Mouse (Mus musculus) liver, embryonic 16.5 days (tissue): ENCODE data around the gene Ano8. TPM values are rescaled to one million over a fixed set of nuclear protein-coding genes. Genes with fewer than 3 reads are reported as not detected.

ENCODE experiments used
- ATAC-seq: fragments of 200-750 bp; cut with Nextera tagmentation; 2 replicates; pipeline ENCODE4 v1.8.0; 2017; ENCODE audit warnings: low read depth, mild to moderate bottlenecking, moderate number of reproducible peaks, moderate library complexity
- H3K27ac ChIP-seq: fragments of 300-500 bp; sonication (generic); 2 replicates; pipeline ENCODE4 v1.5.1; 2014; ENCODE audit warnings: mild to moderate bottlenecking, low read length
- H3K27me3 ChIP-seq: fragments of 300-500 bp; sonication (generic); 2 replicates; pipeline ENCODE4 v1.6.1; 2014; ENCODE audit warnings: low read depth, low read length, mixed read lengths; ENCODE audit not compliant: control insufficient read depth, insufficient read depth
- H3K36me3 ChIP-seq: fragments of 300-500 bp; sonication (generic); 2 replicates; pipeline ENCODE4 v1.6.1; 2014; ENCODE audit warnings: mild to moderate bottlenecking; ENCODE audit not compliant: control insufficient read depth, insufficient read depth
- H3K4me1 ChIP-seq: fragments of 300-500 bp; sonication (generic); 2 replicates; pipeline ENCODE4 v1.6.1; 2014; ENCODE audit warnings: low read depth, low read length, mixed read lengths; ENCODE audit not compliant: control insufficient read depth
- H3K4me2 ChIP-seq: fragments of 300-500 bp; sonication (generic); 2 replicates; pipeline ENCODE4 v1.6.1; 2014; ENCODE audit warnings: low read depth, low read length, mixed read lengths
- H3K4me3 ChIP-seq: fragments of 300-500 bp; sonication (generic); 2 replicates; pipeline ENCODE4 v1.5.1; 2014; ENCODE audit warnings: low read depth, mild to moderate bottlenecking, low read length
- H3K9ac ChIP-seq: fragments of 300-500 bp; sonication (generic); 2 replicates; pipeline ENCODE4 v1.6.1; 2014; ENCODE audit warnings: low read depth, low read length
- H3K9me3 ChIP-seq: fragments of 300-500 bp; sonication (generic); replicated peaks from 2 replicates; pipeline ENCODE4 v1.6.1; 2016; ENCODE audit warnings: low read length; ENCODE audit not compliant: control insufficient read depth
- WGBS: fragments of 180-500 bp; shearing (Covaris S2); extraction: QIAGEN DNeasy Blood & Tissue Kit; methylation state at CpG from one replicate; pipeline ENCODE4 v1.1.7; 2014; ENCODE audit not compliant: insufficient replicate concordance; 5-methylcytosine and 5-hydroxymethylcytosine counted together
- polyA plus RNA-seq: library from polyadenylated mRNA; unstranded; fragments of >200 nt; fragmentation: Nextera tagmentation; extraction: Ambion mirVana; gene quantifications from 2 replicates; pipeline ENCODE4 v1.2.1, GENCODE M21; 2015

Gene Ano8
- polyA plus RNA-seq, 1 experiment from 2014 or later = 0.14 TPM

DNA sequence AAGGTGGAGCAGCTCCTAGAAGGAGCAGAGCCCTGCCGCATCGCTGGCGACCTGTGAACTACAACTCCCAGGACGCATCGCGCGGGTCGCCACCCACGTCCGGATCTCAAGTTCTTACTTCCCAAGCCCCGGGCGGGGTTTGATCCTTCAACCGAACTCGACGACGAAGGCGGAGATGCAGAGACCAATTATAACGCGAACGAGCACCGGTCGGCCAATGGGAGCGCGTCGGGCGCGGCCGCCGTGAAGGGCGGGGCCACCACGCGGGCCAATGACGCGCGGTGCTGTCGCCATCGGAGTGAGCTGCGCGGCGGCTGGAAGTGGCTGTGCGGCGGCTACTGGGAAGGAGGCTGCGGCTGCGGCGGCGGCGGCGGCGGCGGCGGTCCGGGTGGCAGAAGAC, 16.8 kb downstream of the Ano8 start, which contains the start of gene Dda1:
Gene Dda1 (plus strand): TSS at position 284 of the 400 bp plus-strand sequence.
- Histone ChIP-seq H3K4me3 (peak within 1 kb of the TSS; percentile 93), H3K27me3 (no peaks in the 10 kb centered on the region), H3K36me3 (peaks cover 3% of the 10 kb centered on the region), H3K27ac (peak within 1 kb of the TSS; percentile 70), H3K4me1 (peaks cover 33% of the 10 kb centered on the region), H3K9me3 (no peaks in the 10 kb centered on the region), H3K9ac (peak within 1 kb of the TSS; percentile 91), H3K4me2 (peak within 1 kb of the TSS; percentile 97)
- peak; percentile 86 for ATAC-seq
- whole genome bisulfite sequencing = 0% methylated on average over 50 of the region's 52 CpGs

DNA sequence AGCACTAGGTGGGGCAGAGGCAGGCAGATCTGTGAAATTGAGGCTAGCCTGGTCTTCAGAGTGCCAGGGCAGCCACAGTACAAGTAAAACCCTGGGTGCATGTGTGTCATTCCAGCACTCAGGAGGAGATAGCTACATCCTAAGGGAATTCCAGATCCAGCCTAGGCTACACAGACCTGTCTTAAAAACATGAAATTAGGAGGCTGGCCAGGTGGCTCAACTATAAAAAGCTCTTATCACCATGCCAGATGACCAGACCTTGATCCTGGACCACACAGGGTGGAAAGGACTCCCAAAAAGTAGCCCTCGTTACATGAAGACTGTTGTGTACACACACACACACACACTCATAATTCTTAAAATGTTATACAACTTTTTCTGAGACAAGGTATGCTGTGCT, 17.8 kb downstream of the Ano8 start:
- 70% methylated on average over 1 of the region's 1 CpGs for WGBS
- no peak overlapping the region for H3K9ac ChIP-seq

DNA sequence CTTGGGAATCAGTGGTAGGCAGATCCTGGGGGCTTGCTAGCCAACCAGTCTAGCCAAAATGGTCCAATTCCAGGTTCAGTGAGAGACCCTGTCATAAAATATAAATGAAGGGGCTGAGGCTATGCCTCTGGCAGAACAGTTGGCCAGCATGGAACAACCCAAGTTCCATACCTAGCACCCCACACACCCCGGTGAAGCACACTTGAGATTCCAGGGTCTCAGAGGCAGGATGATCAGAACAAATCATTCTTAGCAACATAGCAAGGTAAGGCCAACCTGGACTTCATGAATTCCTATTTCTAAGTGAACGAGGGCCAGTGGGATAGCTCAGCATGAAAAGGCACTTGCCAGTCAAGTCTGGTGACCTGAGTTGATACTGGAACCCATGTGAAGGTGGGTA, 18.6 kb downstream of the Ano8 start:
- Histone ChIP-seq H3K4me3 (no peak overlapping the region), H3K27me3 (no peaks in the 10 kb centered on the region), H3K4me1 (peaks cover 43% of the 10 kb centered on the region), H3K36me3 (peaks cover 3% of the 10 kb centered on the region), H3K27ac (no peak overlapping the region), H3K4me2 (no peak overlapping the region), H3K9ac (no peak overlapping the region), H3K9me3 (no peaks in the 10 kb centered on the region)
- no peak for ATAC-seq
- 87% methylated on average over 2 of the region's 2 CpGs for WGBS

More for the DNA sequence above, 17.8 kb downstream of the Ano8 start:
- Histone ChIP-seq H3K36me3 (peaks cover 3% of the 10 kb centered on the region), H3K4me2 (no peak overlapping the region), H3K4me3 (no peak overlapping the region), H3K27ac (no peak overlapping the region), H3K9me3 (no peaks in the 10 kb centered on the region), H3K27me3 (no peaks in the 10 kb centered on the region), H3K4me1 (peaks cover 37% of the 10 kb centered on the region)
- ATAC-seq = no peak

DNA sequence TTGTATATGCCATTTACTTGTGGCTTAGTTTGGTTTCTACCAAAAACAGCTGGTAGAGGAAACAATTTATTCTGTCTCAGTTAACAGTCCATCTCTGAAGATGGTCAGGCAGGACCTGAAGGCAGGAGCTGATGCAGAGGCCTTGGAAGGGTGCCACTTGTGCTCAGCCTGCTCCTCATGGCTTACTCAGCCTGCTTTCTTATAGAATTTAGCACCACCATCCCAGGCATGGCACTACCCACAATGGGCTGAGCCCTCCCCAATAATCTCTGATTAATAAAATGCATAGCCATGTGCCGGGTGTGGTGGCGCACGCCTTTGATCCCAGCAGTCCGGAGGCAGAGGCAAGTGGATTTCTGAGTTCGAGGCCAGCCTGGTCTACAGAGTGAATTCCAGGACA, 19.6 kb downstream of the Ano8 start:
- Histone ChIP-seq H3K4me2 (no peak overlapping the region), H3K4me1 (peaks cover 43% of the 10 kb centered on the region)

DNA sequence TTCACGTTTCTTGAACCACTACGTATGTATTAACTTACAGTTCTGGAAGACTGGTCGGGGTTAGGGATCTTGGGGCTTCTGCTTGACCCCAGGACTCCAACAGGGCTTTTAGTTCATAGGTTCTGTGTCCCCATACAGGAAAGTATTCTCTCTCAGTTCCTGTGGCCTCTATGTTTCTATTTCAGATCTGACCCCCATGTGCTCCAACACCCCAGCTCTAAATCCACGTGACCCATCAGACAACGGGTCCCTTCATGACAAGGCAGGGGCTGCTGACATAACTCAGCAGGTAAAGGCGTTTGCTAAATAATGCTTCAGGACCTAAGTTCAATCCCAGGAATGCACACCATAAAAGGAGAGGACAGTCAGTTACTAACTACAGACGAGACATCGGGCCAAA, 20.0 kb downstream of the Ano8 start:
- H3K27ac ChIP-seq = no peak overlapping the region; the same call in 1 of the 2 replicates
- no peak for ATAC-seq
- H3K9me3 ChIP-seq = no peaks in the 10 kb centered on the region
- WGBS = 69% methylated on average over 8 of the region's 8 CpGs
- H3K4me3 ChIP-seq = peak overlapping the region; percentile 90
- H3K36me3 ChIP-seq = no peaks in the 10 kb centered on the region; the same call in 1 of the 2 replicates
- peak overlapping the region; percentile 87 for H3K9ac ChIP-seq
- H3K27me3 ChIP-seq = no peaks in the 10 kb centered on the region
- peaks cover 41% of the 10 kb centered on the region for H3K4me1 ChIP-seq
- peak overlapping the region; percentile 96 for H3K4me2 ChIP-seq

More for the DNA sequence above, 19.6 kb downstream of the Ano8 start:
- Histone ChIP-seq H3K36me3 (no peaks in the 10 kb centered on the region; the same call in 1 of the 2 replicates), H3K4me3 (no peak overlapping the region), H3K9ac (no peak overlapping the region), H3K27ac (no peak overlapping the region), H3K27me3 (no peaks in the 10 kb centered on the region), H3K9me3 (no peaks in the 10 kb centered on the region)
- no peak for ATAC-seq
- 84% methylated on average over 5 of the region's 5 CpGs for WGBS

DNA sequence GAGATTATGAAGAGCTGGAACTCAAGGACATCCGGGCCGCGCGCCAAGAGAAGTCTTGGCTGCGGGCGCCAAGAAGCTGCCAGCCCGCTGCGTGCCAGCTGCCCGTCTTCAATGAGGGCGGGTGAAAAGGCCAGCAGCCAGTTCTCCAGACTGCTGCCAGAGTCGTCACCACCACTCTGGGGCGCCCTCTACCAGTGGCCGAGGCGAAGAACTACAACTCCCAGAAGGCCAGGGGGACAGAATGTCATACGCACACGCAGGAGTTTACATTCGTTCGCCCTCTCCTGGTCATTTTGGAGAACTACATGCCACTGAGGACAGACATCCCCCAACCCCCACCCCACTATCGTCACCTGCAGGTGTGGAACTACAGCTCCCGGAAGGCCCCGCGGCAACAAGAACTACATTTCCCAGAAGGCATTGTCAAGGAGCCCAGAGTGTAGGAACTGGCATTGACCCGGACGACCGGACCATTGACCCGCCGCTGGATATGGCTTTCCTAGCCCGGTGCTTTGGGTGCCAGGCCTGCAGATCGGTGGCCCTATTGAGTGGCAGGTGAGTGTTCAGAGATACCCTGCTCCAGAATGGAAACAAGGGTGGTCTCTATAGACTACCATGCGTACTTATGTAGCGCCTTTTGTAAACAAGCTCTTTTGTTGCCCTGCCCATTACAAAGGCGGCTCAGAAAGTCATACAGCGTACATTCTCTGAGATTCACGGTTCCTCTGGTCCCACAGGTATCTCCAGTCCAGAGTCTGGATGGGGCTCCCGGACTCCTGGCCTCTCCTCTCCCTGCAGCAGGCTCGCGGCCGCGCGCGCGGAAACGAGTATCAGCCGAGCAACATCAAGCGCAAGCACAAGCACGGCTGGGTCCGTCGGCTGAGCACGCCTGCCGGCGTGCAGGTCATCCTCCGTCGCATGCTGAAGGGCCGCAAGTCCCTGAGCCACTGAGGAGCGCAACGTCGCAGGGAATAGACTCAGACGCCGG, 21.0 kb downstream of the Ano8 start, which contains the start of gene Mrpl34:
Gene Mrpl34 (plus strand): TSS at position 447 of the 988 bp plus-strand sequence.
- Histone ChIP-seq H3K9me3 (no peaks in the 10 kb centered on the region), H3K4me2 (peak within 1 kb of the TSS; percentile 98), H3K4me3 (peak within 1 kb of the TSS; percentile 90), H3K36me3 (no peaks in the 10 kb centered on the region; the same call in 1 of the 2 replicates), H3K27me3 (no peaks in the 10 kb centered on the region), H3K27ac (peak within 1 kb of the TSS; percentile 81), H3K9ac (peak within 1 kb of the TSS; percentile 87), H3K4me1 (peaks cover 32% of the 10 kb centered on the region)
- WGBS = under 1% methylated on average over 59 of the region's 59 CpGs
- ATAC-seq = peak; percentile 75

DNA sequence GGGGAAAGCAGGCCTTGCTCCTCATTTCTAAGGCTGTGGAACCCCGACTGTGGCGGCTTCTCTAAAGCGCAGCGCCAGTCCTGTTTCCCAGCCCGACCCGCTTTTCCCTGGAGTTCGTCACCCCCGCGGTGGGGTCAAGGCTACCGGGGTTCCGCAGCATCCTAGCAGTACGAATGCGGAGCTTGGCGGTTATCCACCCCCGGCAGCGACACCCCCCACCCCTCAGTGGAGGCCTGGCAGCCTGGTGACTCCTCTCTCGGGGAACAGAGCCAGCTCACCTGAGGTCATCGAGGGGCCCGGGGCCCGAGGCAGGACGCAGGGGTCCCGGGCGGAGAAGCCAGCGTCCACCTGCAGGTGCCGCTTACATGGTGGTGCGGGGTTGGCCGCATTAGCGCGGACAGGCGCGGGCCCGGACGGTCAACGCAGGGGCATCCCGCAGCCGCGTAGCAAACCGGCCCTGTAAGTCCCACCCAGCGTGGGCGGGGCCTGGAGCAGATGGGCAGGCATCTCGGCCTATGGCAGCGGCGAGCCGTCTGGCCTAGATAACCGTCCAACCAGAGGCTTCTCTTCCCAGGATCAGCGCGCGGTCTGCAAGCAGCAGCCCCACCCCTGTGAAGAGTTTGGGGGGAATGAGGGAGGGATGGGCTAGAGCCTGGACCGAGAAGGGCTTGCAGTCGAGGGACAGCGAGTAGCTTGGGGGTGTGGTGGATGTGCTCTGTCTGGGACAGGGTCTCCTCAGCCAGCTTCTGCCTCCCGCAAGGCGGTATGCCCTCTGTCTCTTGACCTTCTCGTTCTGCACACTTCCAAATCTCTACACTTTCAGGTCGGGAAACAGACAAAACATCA, 22.4 kb downstream of the Ano8 start, which contains the start of gene Abhd8:
Gene Abhd8 (minus strand): TSS at position 468 of the 846 bp plus-strand sequence.
- H3K9ac ChIP-seq = peak within 1 kb of the TSS; percentile 91
- WGBS = under 1% methylated on average over 54 of the region's 55 CpGs
- H3K36me3 ChIP-seq = no peaks in the 10 kb centered on the region; the same call in 1 of the 2 replicates

DNA sequence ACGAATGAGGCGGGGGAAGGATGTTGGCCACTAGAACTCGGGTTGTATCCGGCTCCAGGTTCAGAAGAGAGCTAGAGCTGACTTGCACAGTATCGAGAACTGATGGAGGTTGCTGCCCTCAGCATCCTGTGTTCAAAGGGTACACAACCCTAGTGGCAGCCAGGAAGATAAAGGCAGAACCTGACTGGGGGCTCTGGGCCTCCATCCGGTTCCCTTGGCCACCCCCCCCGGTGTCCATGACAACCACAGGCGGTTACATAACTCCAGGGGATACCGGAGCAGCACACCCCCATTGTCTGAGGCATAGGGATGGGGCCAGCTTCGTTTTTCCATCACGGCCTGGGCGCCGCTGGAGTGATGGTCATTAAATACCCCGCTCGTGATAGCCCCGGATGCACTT, 23.0 kb downstream of the Ano8 start:
- 4% methylated on average over 16 of the region's 16 CpGs for WGBS
- H3K27ac ChIP-seq = no peak overlapping the region
- H3K9ac ChIP-seq = peak overlapping the region; percentile 91
- peaks cover 27% of the 10 kb centered on the region for H3K4me1 ChIP-seq
- peak overlapping the region; percentile 98 for H3K4me2 ChIP-seq
- H3K36me3 ChIP-seq = no peaks in the 10 kb centered on the region; the same call in 1 of the 2 replicates
- no peaks in the 10 kb centered on the region for H3K9me3 ChIP-seq
- no peaks in the 10 kb centered on the region for H3K27me3 ChIP-seq
- no peak for ATAC-seq
- H3K4me3 ChIP-seq = peak overlapping the region; percentile 90

More for the DNA sequence above, 22.4 kb downstream of the Ano8 start, which contains the start of gene Abhd8:
- no peaks in the 10 kb centered on the region for H3K27me3 ChIP-seq
- peak within 1 kb of the TSS; percentile 98 for H3K4me2 ChIP-seq
- H3K27ac ChIP-seq = peak within 1 kb of the TSS; percentile 50
- H3K4me1 ChIP-seq = peaks cover 27% of the 10 kb centered on the region
- peak; percentile 76 for ATAC-seq
- no peaks in the 10 kb centered on the region for H3K9me3 ChIP-seq
- peak within 1 kb of the TSS; percentile 90 for H3K4me3 ChIP-seq
